22 mouse cellular contexts compared by ENCODE assay signal in the genomic region with DNA sequence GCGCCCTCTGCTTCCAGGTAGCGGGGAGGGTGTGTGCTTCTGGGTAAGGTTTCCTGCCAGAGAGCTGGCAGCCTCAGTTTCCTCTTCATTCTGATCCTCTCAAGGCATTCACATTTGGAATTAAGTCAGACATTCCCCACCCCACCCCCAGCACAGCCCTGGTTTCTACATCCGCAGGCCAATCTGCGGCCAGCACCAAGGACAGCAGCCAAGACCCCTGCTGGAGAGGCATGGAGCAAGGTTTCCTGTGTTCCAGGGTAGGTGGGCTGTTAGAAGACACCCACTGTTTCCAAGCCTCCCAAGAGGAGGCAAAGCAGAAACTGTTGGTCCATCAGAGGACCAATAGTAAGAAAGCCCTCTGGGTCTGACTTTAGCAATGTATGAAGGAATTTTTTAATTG. TPM values are rescaled to one million over a fixed set of nuclear protein-coding genes. Genes with fewer than 3 reads are reported as not detected.
A peak's percentile ranks its signal among the peaks of the same experiment; 100 is the strongest.
DNase-seq lines count a peak whose midpoint lies in the region; ATAC-seq and TF ChIP-seq lines count a peak whose summit lies in the region.
"Had no signal": no experiment of that assay in that cellular context is flagged by ENCODE, and none has a peak within 500 bp of the region (broad histone marks: within the 10 kb centered on the region; RNA-seq: fewer than 3 reads in every experiment).

No protein-coding gene starts in this region.

- H3K4me2 ChIP-seq in hindbrain, embryonic 14.5 days (replicated peaks) = no peak overlapping the region
- no peak overlapping the region for H3K4me2 ChIP-seq in lung, postnatal 0 days (replicated peaks; ENCODE audit: low read depth, low read length)
- H3K4me2 ChIP-seq: embryonic facial prominence, embryonic 15.5 days; heart, embryonic 15.5 days; hindbrain, embryonic 13.5 days; kidney, embryonic 15.5 days; limb, embryonic 15.5 days had no signal

- no peak overlapping the region for H3K27ac ChIP-seq in hindbrain, embryonic 10.5 days
- no peak overlapping the region for H3K27ac ChIP-seq in hindbrain, embryonic 14.5 days
- H3K27ac ChIP-seq in lung, postnatal 0 days (ENCODE audit: low read length) = no peak overlapping the region
- no peak overlapping the region for H3K27ac ChIP-seq in embryonic facial prominence, embryonic 10.5 days (replicated peaks)
- H3K27ac ChIP-seq: embryonic facial prominence, embryonic 15.5 days; heart, adult 2 months; heart, embryonic 15.5 days; hindbrain, embryonic 13.5 days; kidney, embryonic 15.5 days; limb, embryonic 15.5 days had no signal

- TF ChIP-seq EP300 in lung, postnatal 0 days (IDR thresholded peaks at IDR 0.05) = no peak

- DNase-seq in hindbrain, embryonic 10.5 days (ENCODE audit: low spot score) = peak; percentile 33
- no peak for DNase-seq in hindbrain, embryonic 14.5 days (ENCODE audit: low spot score)
- no peak for DNase-seq in lung, postnatal 0 days (ENCODE audit: low spot score)
- no peak for DNase-seq in lung, postnatal 36 days
- peak; percentile 62 for DNase-seq in embryonic facial prominence, embryonic 10.5 days (ENCODE audit: low spot score)
- no peak for DNase-seq in frontal cortex, postnatal 10 days (ENCODE audit: low spot score in 2 of 2)
- DNase-seq in spleen, adult 18-20 months = no peak
- DNase-seq: adrenal gland, postnatal 36 days; cerebellum, adult 18-20 months; gastrocnemius, postnatal 10 days; heart, adult 2 months; layer of hippocampus, postnatal 36 days; liver, postnatal 0 days; lung, postnatal 4 days; retina, postnatal 1 day; right cerebral cortex, postnatal 4 days had no signal

- peaks cover 47% of the 10 kb centered on the region for H3K36me3 ChIP-seq in hindbrain, embryonic 10.5 days
- peaks cover 52% of the 10 kb centered on the region for H3K36me3 ChIP-seq in hindbrain, embryonic 14.5 days (replicated peaks; ENCODE audit: control insufficient read depth, insufficient read depth)
- no peaks in the 10 kb centered on the region for H3K36me3 ChIP-seq in lung, postnatal 0 days (ENCODE audit: insufficient read depth, low read length)
- peaks cover 27% of the 10 kb centered on the region for H3K36me3 ChIP-seq in embryonic facial prominence, embryonic 10.5 days (replicated peaks)
- H3K36me3 ChIP-seq: heart, embryonic 15.5 days had no signal

- no peak overlapping the region for H3K4me3 ChIP-seq in hindbrain, embryonic 10.5 days
- H3K4me3 ChIP-seq in hindbrain, embryonic 14.5 days (replicated peaks; ENCODE audit: low read length) = no peak overlapping the region
- H3K4me3 ChIP-seq in lung, postnatal 0 days (ENCODE audit: low read depth, low read length) = no peak overlapping the region
- H3K4me3 ChIP-seq in embryonic facial prominence, embryonic 10.5 days = no peak overlapping the region
- H3K4me3 ChIP-seq: embryonic facial prominence, embryonic 15.5 days; heart, adult 2 months; heart, embryonic 15.5 days; hindbrain, embryonic 13.5 days; kidney, embryonic 15.5 days; limb, embryonic 15.5 days had no signal

- no peak overlapping the region for H3K9ac ChIP-seq in hindbrain, embryonic 14.5 days
- H3K9ac ChIP-seq in lung, postnatal 0 days (replicated peaks; ENCODE audit: low read depth) = no peak overlapping the region
- H3K9ac ChIP-seq: embryonic facial prominence, embryonic 15.5 days; heart, embryonic 15.5 days; hindbrain, embryonic 13.5 days; kidney, embryonic 15.5 days; limb, embryonic 15.5 days; liver, postnatal 0 days had no signal

- peaks cover 47% of the 10 kb centered on the region for H3K27me3 ChIP-seq in hindbrain, embryonic 10.5 days (ENCODE audit: insufficient read depth, poor library complexity, severe bottlenecking)
- H3K27me3 ChIP-seq in hindbrain, embryonic 14.5 days (ENCODE audit: control insufficient read depth, insufficient read depth, low read length) = peaks cover 30% of the 10 kb centered on the region
- H3K27me3 ChIP-seq in lung, postnatal 0 days (replicated peaks; ENCODE audit: insufficient read depth, low read length) = peaks cover 9% of the 10 kb centered on the region
- peaks cover 74% of the 10 kb centered on the region for H3K27me3 ChIP-seq in embryonic facial prominence, embryonic 10.5 days (replicated peaks; ENCODE audit: low read depth, poor library complexity, severe bottlenecking)

- TF ChIP-seq CTCF in lung, postnatal 0 days (IDR thresholded peaks at IDR 0.05) = 0 out of 2 replicates have a peak, but pooled peaks have one; percentile 14

- WGBS in hindbrain, embryonic 10.5 days = 75% methylated on average over 4 of the region's 4 CpGs
- WGBS in hindbrain, embryonic 14.5 days = 74% methylated on average over 4 of the region's 4 CpGs
- 55% methylated on average over 4 of the region's 4 CpGs for WGBS in lung, postnatal 0 days
- 67% methylated on average over 4 of the region's 4 CpGs for WGBS in embryonic facial prominence, embryonic 10.5 days

- peaks cover 33% of the 10 kb centered on the region for H3K4me1 ChIP-seq in hindbrain, embryonic 10.5 days (replicated peaks)
- peaks cover 11% of the 10 kb centered on the region for H3K4me1 ChIP-seq in hindbrain, embryonic 14.5 days (replicated peaks; ENCODE audit: control insufficient read depth, insufficient read depth, low read length)
- H3K4me1 ChIP-seq in lung, postnatal 0 days (ENCODE audit: insufficient read depth, low read depth, low read length) = 0 out of 2 replicates have a peak, but pooled peaks cover 3% of the 10 kb centered on the region
- peaks cover 32% of the 10 kb centered on the region for H3K4me1 ChIP-seq in embryonic facial prominence, embryonic 10.5 days

- H3K9me3 ChIP-seq in hindbrain, embryonic 10.5 days = no peaks in the 10 kb centered on the region
- no peaks in the 10 kb centered on the region for H3K9me3 ChIP-seq in hindbrain, embryonic 14.5 days (ENCODE audit: control insufficient read depth, low read length)
- no peaks in the 10 kb centered on the region for H3K9me3 ChIP-seq in lung, postnatal 0 days (ENCODE audit: low read length)
- no peaks in the 10 kb centered on the region for H3K9me3 ChIP-seq in embryonic facial prominence, embryonic 10.5 days
- H3K9me3 ChIP-seq: embryonic facial prominence, embryonic 15.5 days; heart, embryonic 15.5 days; hindbrain, embryonic 13.5 days; kidney, embryonic 15.5 days; limb, embryonic 15.5 days had no signal

- no peak for ATAC-seq in hindbrain, embryonic 14.5 days (ENCODE audit: low FRiP score)
- ATAC-seq in lung, postnatal 0 days = no peak
- ATAC-seq: liver, postnatal 0 days had no signal

RNA-seq across cellular contexts. Expression of gene March9, which starts 5.3 kb away (rescaled TPM):
- 1.2 and 1.6 TPM in 2 replicates for polyA plus RNA-seq in hindbrain, embryonic 10.5 days (2016; fragmentation: Nextera tagmentation; extraction: Ambion mirVana)
- 12.0 and 12.9 TPM in 2 replicates for polyA plus RNA-seq in hindbrain, embryonic 14.5 days (2014; fragmentation: Nextera tagmentation; extraction: Ambion mirVana)
- polyA plus RNA-seq in lung, postnatal 0 days (2015; fragmentation: Nextera tagmentation; extraction: Ambion mirVana) = 0.63 and 0.86 TPM in 2 replicates
- polyA plus RNA-seq in embryonic facial prominence, embryonic 10.5 days (2016; fragmentation: Nextera tagmentation; extraction: Ambion mirVana) = 1.2 and 1.3 TPM in 2 replicates

RNA-seq across cellular contexts. Expression of gene Cyp27b1, which starts 6.6 kb away (rescaled TPM):
- 0.06 and 0.34 TPM in 2 replicates for polyA plus RNA-seq in hindbrain, embryonic 10.5 days (2016; fragmentation: Nextera tagmentation; extraction: Ambion mirVana)
- 0.08 TPM in 1 of 2 replicates, not detected in the other for polyA plus RNA-seq in hindbrain, embryonic 14.5 days (2014; fragmentation: Nextera tagmentation; extraction: Ambion mirVana)
- 0.13 TPM in 1 of 2 replicates, not detected in the other for polyA plus RNA-seq in lung, postnatal 0 days (2015; fragmentation: Nextera tagmentation; extraction: Ambion mirVana)
- polyA plus RNA-seq in embryonic facial prominence, embryonic 10.5 days (2016; fragmentation: Nextera tagmentation; extraction: Ambion mirVana) = 0.14 TPM in 2 replicates
- polyA plus RNA-seq: liver, postnatal 0 days; midbrain, postnatal 0 days had no signal

RNA-seq across cellular contexts. Expression of gene Cdk4, which starts 8.7 kb away (rescaled TPM):
- 2,665 and 2,802 TPM in 2 replicates for polyA plus RNA-seq in hindbrain, embryonic 10.5 days (2016; fragmentation: Nextera tagmentation; extraction: Ambion mirVana)
- polyA plus RNA-seq in hindbrain, embryonic 14.5 days (2014; fragmentation: Nextera tagmentation; extraction: Ambion mirVana) = 764 and 784 TPM in 2 replicates
- polyA plus RNA-seq in lung, postnatal 0 days (2015; fragmentation: Nextera tagmentation; extraction: Ambion mirVana) = 358 and 362 TPM in 2 replicates
- polyA plus RNA-seq in embryonic facial prominence, embryonic 10.5 days (2016; fragmentation: Nextera tagmentation; extraction: Ambion mirVana) = 3,008 and 3,023 TPM in 2 replicates

RNA-seq across cellular contexts. Expression of gene Eef1akmt3, which starts 13.3 kb away (rescaled TPM):
- 0.07 and 0.25 TPM in 2 replicates for polyA plus RNA-seq in hindbrain, embryonic 10.5 days (2016; fragmentation: Nextera tagmentation; extraction: Ambion mirVana)
- polyA plus RNA-seq in hindbrain, embryonic 14.5 days (2014; fragmentation: Nextera tagmentation; extraction: Ambion mirVana) = 0.13 and 0.25 TPM in 2 replicates
- 0.27 and 0.30 TPM in 2 replicates for polyA plus RNA-seq in lung, postnatal 0 days (2015; fragmentation: Nextera tagmentation; extraction: Ambion mirVana)
- polyA plus RNA-seq in embryonic facial prominence, embryonic 10.5 days (2016; fragmentation: Nextera tagmentation; extraction: Ambion mirVana) = 0.27 and 0.29 TPM in 2 replicates

RNA-seq across cellular contexts. Expression of gene Mettl1, which starts 13.4 kb away (rescaled TPM):
- 39.2 and 51.0 TPM in 2 replicates for polyA plus RNA-seq in hindbrain, embryonic 10.5 days (2016; fragmentation: Nextera tagmentation; extraction: Ambion mirVana)
- 19.5 and 22.1 TPM in 2 replicates for polyA plus RNA-seq in hindbrain, embryonic 14.5 days (2014; fragmentation: Nextera tagmentation; extraction: Ambion mirVana)
- polyA plus RNA-seq in lung, postnatal 0 days (2015; fragmentation: Nextera tagmentation; extraction: Ambion mirVana) = 12.9 and 13.6 TPM in 2 replicates
- 58.6 and 62.4 TPM in 2 replicates for polyA plus RNA-seq in embryonic facial prominence, embryonic 10.5 days (2016; fragmentation: Nextera tagmentation; extraction: Ambion mirVana)

Comparison
In these comparisons a context has a peak if more than half of its experiments do, and no peak if none do; other contexts are left out.
1. DNase-seq: peak in hindbrain, embryonic 10.5 days (single experiment) and embryonic facial prominence, embryonic 10.5 days (single experiment); none in hindbrain, embryonic 14.5 days (single experiment), lung, postnatal 0 days (single experiment), lung, postnatal 36 days (single experiment), frontal cortex, postnatal 10 days (0 of 2) and spleen, adult 18-20 months (0 of 2).